Mouse (Mus musculus) midbrain, embryonic 12.5 days (tissue): ENCODE results near the gene En2. TPM values are rescaled to one million over a fixed set of nuclear protein-coding genes. Genes with fewer than 3 reads are reported as not detected.

Source experiments
- ATAC-seq: fragments of 200-750 bp; cut with Nextera tagmentation; 2 replicates; pipeline ENCODE4 v1.8.0; 2017; ENCODE audit warnings: low read depth, moderate TSS enrichment, moderate library complexity; ENCODE audit not compliant: low FRiP score
- H3K27ac ChIP-seq: fragments of 300-500 bp; sonication (generic); replicated peaks from 2 replicates; pipeline ENCODE4 v1.5.1; 2016; ENCODE audit warnings: mild to moderate bottlenecking
- H3K27me3 ChIP-seq: fragments of 300-500 bp; sonication (generic); 2 replicates; pipeline ENCODE4 v1.6.1; 2016; ENCODE audit warnings: mild to moderate bottlenecking
- H3K36me3 ChIP-seq: fragments of 300-500 bp; sonication (generic); 2 replicates; pipeline ENCODE4 v1.6.1; 2016
- H3K4me1 ChIP-seq: fragments of 300-500 bp; sonication (generic); 2 replicates; pipeline ENCODE4 v1.6.1; 2016
- H3K4me2 ChIP-seq: fragments of 300-500 bp; sonication (generic); replicated peaks from 2 replicates; pipeline ENCODE4 v1.6.1; 2016; ENCODE audit warnings: mild to moderate bottlenecking, moderate library complexity
- H3K4me3 ChIP-seq: fragments of 300-500 bp; sonication (generic); 2 replicates; pipeline ENCODE4 v1.5.1; 2016; ENCODE audit warnings: mild to moderate bottlenecking
- H3K9ac ChIP-seq: fragments of 300-500 bp; sonication (generic); replicated peaks from 2 replicates; pipeline ENCODE4 v1.6.1; 2016; ENCODE audit warnings: mild to moderate bottlenecking, moderate library complexity
- H3K9me3 ChIP-seq: fragments of 300-500 bp; sonication (generic); 2 replicates; pipeline ENCODE4 v1.6.1; 2016; ENCODE audit warnings: mild to moderate bottlenecking
- WGBS: fragments of 180-500 bp; shearing (Covaris S2); methylation state at CpG from one replicate; pipeline ENCODE4 v1.1.7; 2016; 5-methylcytosine and 5-hydroxymethylcytosine counted together
- polyA plus RNA-seq: library from polyadenylated mRNA; unstranded; fragments of >200 nt; fragmentation: Nextera tagmentation; extraction: Ambion mirVana; gene quantifications from 2 replicates; pipeline ENCODE4 v1.2.1, GENCODE M21; 2016

Gene En2
- polyA plus RNA-seq, 1 experiment from 2014 or later: 2.1 TPM

DNA sequence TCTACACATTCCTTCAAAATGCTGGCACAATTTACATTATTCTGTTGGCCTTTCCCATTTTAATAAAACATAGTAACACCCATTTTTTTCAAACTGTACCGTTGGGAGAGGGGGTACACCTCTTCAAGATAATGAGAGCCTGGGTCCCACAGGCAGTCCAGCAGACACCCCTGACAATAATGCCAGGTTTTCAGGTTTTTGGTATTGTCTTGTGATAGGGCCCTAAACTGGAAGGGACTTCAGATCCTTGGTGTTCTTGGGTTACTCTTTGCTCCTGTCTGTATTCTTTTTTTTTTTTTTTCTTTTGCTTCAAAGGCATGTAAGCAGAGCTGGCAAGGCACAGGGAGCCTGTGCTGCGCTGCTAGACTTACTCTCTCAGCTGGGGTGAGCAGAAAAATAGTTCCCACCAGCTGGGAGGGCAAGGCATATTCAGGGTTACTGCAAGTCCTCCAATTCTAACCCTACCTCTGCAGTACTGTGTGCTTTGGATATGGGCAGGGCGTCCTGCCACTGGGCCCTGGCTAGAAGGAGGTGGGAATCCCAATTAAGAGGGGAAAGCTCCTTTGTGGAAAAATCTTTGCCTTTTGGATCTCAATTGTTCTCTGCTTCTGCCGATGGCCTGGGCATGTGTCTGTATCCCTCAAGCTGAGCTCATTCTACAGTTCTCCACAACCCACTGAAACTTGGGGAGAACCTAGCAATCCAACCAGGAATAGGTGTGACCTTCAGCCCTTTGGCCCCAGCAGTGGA, 7.6 kb downstream of the En2 start:
- Histone ChIP-seq H3K27me3 (peaks cover 87% of the 10 kb centered on the region), H3K4me2 (peak overlapping the region; percentile 48), H3K9me3 (no peaks in the 10 kb centered on the region), H3K27ac (peak overlapping the region; percentile 91), H3K4me3 (peak overlapping the region; percentile 26; the same call in 1 of the 2 replicates), H3K4me1 (peaks cover 26% of the 10 kb centered on the region; the same call in 1 of the 2 replicates), H3K36me3 (no peaks in the 10 kb centered on the region), H3K9ac (peak overlapping the region; percentile 46; the same call in 1 of the 2 replicates)
- WGBS: 7% methylated on average over 4 of the region's 4 CpGs
- no peak for ATAC-seq

DNA sequence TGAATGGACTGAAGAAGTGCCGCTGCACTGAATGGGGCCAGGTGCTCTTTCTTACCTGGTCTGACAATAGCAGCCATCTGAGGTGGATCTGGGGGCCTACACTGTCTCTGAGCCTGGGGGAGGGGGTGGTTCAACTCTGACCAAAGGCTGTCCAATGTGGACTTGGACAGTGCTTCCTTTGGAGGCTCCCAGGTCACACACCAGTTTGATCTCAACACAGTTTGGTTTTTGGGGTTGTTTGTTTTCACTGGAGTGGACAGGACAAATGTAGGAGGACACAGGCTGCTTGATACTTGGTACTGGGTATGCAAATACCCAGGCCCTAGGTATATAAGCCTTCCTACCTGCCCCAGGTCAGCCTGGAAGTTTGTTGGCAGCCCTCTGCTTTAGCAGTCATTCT, 8.2 kb downstream of the En2 start:
- H3K4me3 ChIP-seq: peak overlapping the region; percentile 26
- H3K27ac ChIP-seq: peak overlapping the region; percentile 91
- peaks cover 90% of the 10 kb centered on the region for H3K27me3 ChIP-seq
- peaks cover 29% of the 10 kb centered on the region; the same call in 1 of the 2 replicates for H3K4me1 ChIP-seq
- 10% methylated on average over 1 of the region's 1 CpGs for WGBS
- H3K9ac ChIP-seq: peak overlapping the region; percentile 46
- no peaks in the 10 kb centered on the region for H3K36me3 ChIP-seq
- no peaks in the 10 kb centered on the region for H3K9me3 ChIP-seq
- peak overlapping the region; percentile 48 for H3K4me2 ChIP-seq
- no peak for ATAC-seq

DNA sequence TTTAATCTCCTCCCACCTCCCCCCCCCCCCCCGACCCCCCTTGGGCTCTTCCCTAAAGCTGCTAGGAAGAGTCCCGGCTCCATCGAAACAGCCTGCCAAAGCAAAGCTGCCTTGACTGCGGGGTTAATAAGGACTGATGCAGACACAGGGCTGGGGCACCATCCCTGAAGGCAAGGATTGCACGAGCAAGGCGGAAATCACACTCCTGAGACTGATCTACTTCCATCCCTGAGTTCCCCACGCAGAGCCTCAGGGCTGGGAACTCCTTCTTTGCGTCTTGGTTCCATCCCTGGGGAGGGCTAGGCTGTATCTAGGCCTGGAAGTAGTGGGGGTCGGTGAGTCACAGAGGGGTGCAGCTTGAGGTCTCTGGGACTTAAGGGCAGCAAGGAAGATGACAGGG, 8.6 kb downstream of the En2 start:
- Histone ChIP-seq H3K9me3 (no peaks in the 10 kb centered on the region), H3K4me2 (peak overlapping the region; percentile 48), H3K27ac (peak overlapping the region; percentile 91), H3K9ac (peak overlapping the region; percentile 46), H3K27me3 (peaks cover 90% of the 10 kb centered on the region), H3K4me3 (peak overlapping the region; percentile 26), H3K4me1 (peaks cover 33% of the 10 kb centered on the region; the same call in 1 of the 2 replicates), H3K36me3 (no peaks in the 10 kb centered on the region)
- ATAC-seq: no peak
- WGBS: 2% methylated on average over 9 of the region's 9 CpGs

DNA sequence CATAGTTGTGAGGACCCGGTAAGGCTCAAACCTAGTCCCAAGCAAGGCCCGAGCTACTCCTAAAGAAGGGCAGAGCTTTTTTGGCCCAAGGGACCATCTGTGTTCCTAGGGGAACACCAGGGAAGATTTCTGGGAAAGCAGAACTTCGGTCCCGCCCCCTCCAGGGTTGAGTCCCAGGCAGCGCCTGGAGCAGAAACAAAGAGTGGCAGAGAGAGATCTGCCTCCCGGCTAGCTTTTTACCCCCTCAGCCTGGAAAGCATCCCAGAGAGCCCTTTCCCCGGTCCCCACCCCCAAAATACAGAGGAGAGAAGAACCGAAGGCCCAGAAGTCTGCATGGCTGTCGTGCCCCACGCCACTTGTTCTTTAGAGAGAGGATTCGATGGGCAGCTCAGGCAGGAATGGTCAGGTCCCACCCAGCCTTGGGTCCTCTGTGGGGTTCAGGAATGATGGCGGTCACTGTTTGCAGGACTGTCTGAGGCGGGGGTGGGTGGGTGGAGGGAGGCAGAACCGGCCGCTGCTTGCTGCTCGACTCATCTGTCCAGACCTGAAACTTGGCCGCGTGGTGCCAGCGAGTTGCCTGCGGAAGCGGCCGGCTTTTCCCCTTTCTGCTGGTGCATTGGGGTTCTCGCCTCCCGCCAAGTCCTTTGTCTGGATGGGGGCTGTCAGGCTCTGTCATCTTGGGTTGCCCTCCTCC, 9.5 kb downstream of the En2 start:
- peak overlapping the region; percentile 48 for H3K4me2 ChIP-seq
- peak; percentile 5; the same call in 1 of the 2 replicates for ATAC-seq
- peaks cover 37% of the 10 kb centered on the region; the same call in 1 of the 2 replicates for H3K4me1 ChIP-seq
- H3K27me3 ChIP-seq: peaks cover 87% of the 10 kb centered on the region
- no peaks in the 10 kb centered on the region for H3K9me3 ChIP-seq
- peak overlapping the region; percentile 34 for H3K4me3 ChIP-seq
- no peaks in the 10 kb centered on the region for H3K36me3 ChIP-seq
- H3K27ac ChIP-seq: peak overlapping the region; percentile 91
- H3K9ac ChIP-seq: peak overlapping the region; percentile 59
- WGBS: 2% methylated on average over 19 of the region's 24 CpGs

DNA sequence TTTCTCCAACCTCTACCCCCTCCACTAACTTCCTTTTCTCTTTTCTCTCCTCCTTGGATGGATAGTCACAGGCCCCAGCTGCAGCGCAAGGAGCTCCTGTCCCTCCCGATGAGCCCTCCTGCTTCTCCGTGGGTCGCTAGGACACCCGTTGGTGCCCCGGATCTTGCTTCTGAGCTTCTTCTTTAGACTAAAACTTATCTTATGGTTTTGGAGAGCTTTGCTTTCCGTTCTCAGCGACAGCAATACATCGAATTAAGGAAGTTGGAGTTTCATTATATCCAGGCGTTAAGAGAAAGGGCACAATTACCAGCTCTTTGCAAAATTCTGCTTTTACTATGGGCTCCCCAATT, 10.1 kb downstream of the En2 start:
- Histone ChIP-seq H3K4me3 (peak overlapping the region; percentile 34), H3K27me3 (peaks cover 89% of the 10 kb centered on the region), H3K9me3 (no peaks in the 10 kb centered on the region), H3K4me2 (peak overlapping the region; percentile 48), H3K27ac (peak overlapping the region; percentile 91), H3K4me1 (peaks cover 40% of the 10 kb centered on the region; the same call in 1 of the 2 replicates), H3K36me3 (no peaks in the 10 kb centered on the region), H3K9ac (peak overlapping the region; percentile 59)
- under 1% methylated on average over 10 of the region's 10 CpGs for WGBS
- no peak for ATAC-seq

DNA sequence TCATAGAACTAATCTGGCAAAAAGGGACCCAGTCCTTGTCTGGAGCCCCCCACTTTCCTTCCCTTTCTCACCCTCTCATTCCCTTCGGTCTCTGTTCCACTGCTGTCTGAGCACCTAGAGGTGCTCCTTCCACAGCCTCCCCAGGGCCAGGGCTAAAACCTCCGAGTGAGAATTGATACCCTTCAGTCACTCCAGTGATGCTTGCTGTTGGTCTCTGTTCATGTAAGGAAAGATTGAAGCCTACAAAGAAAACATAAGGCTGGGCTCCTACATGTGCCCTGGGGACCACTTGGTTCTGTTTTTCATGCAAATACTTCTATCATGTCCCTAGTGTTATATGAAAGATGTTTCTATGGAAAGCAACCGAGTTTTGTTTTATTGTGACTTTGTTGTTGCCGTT, 10.5 kb downstream of the En2 start:
- peaks cover 36% of the 10 kb centered on the region; the same call in 1 of the 2 replicates for H3K4me1 ChIP-seq
- 3% methylated on average over 4 of the region's 4 CpGs for WGBS

DNA sequence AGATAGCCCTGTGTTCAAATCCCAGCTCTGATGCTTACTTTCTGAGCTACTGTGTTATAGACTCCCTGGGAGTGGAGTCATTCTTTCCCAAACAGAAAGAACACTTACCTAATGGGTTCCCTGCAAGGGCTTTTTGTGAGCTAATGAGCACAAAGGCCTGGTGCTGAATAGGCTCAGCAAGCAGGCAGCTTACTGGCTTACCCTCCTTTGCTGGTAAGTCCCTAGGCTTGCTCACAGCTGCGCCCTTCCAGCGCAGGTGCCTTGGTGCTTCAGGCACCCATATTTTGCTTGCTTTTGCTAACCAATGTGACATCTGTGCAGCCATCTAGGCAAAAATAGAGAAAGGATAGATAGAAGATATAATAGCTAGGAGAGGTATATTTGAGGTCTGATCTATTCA, 11.1 kb downstream of the En2 start:
- H3K4me3 ChIP-seq: no peak overlapping the region
- H3K9ac ChIP-seq: no peak overlapping the region
- H3K4me1 ChIP-seq: peaks cover 35% of the 10 kb centered on the region; the same call in 1 of the 2 replicates
- 2% methylated on average over 2 of the region's 2 CpGs for WGBS
- H3K4me2 ChIP-seq: no peak overlapping the region
- H3K36me3 ChIP-seq: no peaks in the 10 kb centered on the region
- no peaks in the 10 kb centered on the region for H3K9me3 ChIP-seq
- peak; percentile 40 for ATAC-seq
- H3K27me3 ChIP-seq: peaks cover 92% of the 10 kb centered on the region
- peak overlapping the region; percentile 91 for H3K27ac ChIP-seq

More for the DNA sequence above, 10.5 kb downstream of the En2 start:
- no peak for ATAC-seq
- peak overlapping the region; percentile 48 for H3K4me2 ChIP-seq
- peak overlapping the region; percentile 34; the same call in 1 of the 2 replicates for H3K4me3 ChIP-seq
- H3K27ac ChIP-seq: peak overlapping the region; percentile 91
- H3K9me3 ChIP-seq: no peaks in the 10 kb centered on the region
- H3K27me3 ChIP-seq: peaks cover 90% of the 10 kb centered on the region
- no peaks in the 10 kb centered on the region for H3K36me3 ChIP-seq
- peak overlapping the region; percentile 59 for H3K9ac ChIP-seq

DNA sequence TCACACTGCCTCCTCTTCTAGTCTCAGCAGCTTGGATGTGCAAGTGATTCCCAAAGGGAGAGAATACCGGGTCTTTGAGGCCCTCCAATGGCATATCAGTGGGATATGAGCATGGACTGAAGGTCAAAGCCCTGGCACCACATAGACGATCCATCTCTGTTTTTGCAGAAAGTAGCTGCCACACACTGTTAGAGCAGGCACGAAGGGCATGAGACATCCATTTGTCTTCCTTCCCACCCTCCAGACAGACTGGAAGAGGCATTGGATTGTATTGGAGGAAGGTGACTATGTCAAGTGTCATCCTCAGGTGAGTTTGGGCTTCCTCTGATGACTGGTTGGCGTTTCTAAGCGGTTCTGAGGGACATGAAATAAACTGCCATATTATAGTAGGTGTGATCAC, 12.8 kb downstream of the En2 start:
- no peak overlapping the region for H3K4me3 ChIP-seq
- no peak overlapping the region for H3K9ac ChIP-seq
- H3K27me3 ChIP-seq: peaks cover 92% of the 10 kb centered on the region
- no peaks in the 10 kb centered on the region for H3K9me3 ChIP-seq
- no peak for ATAC-seq
- 18% methylated on average over 5 of the region's 5 CpGs for WGBS
- H3K36me3 ChIP-seq: no peaks in the 10 kb centered on the region
- peak overlapping the region; percentile 38; the same call in 1 of the 2 replicates for H3K4me2 ChIP-seq
- H3K27ac ChIP-seq: peak overlapping the region; percentile 7; the same call in 1 of the 2 replicates
- peaks cover 35% of the 10 kb centered on the region; the same call in 1 of the 2 replicates for H3K4me1 ChIP-seq

DNA sequence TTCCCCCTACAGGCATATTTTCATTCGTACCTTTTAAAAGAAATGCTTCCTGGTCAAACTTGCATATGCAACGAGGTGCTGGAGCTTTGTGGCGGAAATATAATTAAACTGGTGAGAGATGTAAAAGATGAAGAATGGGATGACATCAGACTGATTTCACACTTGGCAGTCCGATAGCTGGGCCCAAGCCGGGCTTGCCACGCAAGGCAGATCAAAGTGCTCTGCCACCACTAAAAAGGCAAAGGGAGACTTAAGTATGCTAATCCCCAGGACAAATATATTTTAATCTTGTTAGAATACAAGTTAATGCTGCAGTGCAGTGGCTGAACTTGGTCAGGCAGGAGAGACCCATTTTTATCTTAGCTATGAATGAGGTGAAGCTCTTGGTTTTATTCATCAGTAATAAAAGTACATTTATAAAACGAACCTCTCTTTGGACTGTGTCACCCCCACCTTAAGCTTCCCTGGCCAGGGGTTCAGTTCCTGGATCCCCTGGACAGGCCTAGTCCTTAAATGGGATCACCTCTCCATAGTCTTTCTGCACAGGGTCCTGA, 13.8 kb downstream of the En2 start:
- ATAC-seq: peak; percentile 59
- H3K4me3 ChIP-seq: no peak overlapping the region
- H3K4me2 ChIP-seq: peak overlapping the region; percentile 38
- H3K9me3 ChIP-seq: no peaks in the 10 kb centered on the region
- 2% methylated on average over 7 of the region's 7 CpGs for WGBS
- H3K9ac ChIP-seq: no peak overlapping the region
- H3K27ac ChIP-seq: peak overlapping the region; percentile 52; the same call in 1 of the 2 replicates
- H3K27me3 ChIP-seq: peaks cover 88% of the 10 kb centered on the region
- H3K36me3 ChIP-seq: no peaks in the 10 kb centered on the region
- H3K4me1 ChIP-seq: peaks cover 35% of the 10 kb centered on the region; the same call in 1 of the 2 replicates

DNA sequence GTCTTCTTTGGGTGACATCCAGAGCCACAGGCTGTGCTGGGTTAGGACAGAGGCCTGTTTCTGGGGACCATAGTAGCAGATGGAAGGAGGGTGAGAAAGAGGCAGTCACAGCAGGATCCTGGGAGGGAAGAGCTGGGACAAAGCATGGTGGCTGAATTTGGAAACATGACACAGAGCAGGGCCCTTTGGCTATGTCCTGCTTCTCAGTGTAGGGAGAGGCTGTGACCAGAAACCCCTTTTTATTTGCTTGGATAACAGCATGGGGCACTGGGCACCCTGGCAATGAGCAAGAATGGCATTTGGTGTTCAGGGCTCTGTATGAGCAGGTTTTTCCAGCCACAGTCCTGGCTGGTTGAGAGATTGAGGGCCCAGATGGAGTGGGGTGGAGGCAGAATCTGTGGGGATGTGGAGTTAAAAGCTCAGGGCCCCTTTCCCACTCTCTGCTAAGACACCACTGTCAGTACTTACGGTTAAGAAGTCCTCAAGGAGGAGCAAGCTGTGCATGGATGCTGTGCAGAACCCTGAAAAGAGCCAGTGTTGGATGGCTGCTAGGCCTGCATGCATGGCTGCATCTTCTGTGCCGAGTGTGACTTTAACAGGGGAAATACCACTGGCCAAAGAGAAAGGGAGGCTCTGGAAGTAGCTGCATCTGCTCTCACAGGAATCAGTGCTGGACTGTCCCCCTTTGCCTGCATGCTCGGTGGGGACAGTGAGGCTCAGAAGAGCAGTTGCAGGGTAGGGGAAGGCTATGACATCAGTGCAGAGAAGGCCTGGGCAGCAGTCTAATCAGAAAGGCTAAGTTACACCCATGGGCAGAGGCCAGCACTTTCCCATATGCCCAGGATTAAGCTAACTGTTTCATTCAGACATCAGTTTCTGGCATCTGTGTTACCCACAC, 26.0 kb downstream of the En2 start:
- 14% methylated on average over 3 of the region's 3 CpGs for WGBS
- H3K4me1 ChIP-seq: peaks cover 26% of the 10 kb centered on the region
- peak overlapping the region; percentile 68 for H3K27ac ChIP-seq
- H3K36me3 ChIP-seq: no peaks in the 10 kb centered on the region
- ATAC-seq: peak; percentile 45
- H3K9me3 ChIP-seq: no peaks in the 10 kb centered on the region
- H3K9ac ChIP-seq: no peak overlapping the region
- peaks cover 48% of the 10 kb centered on the region for H3K27me3 ChIP-seq
- H3K4me3 ChIP-seq: no peak overlapping the region
- peak overlapping the region; percentile 6; the same call in 1 of the 2 replicates for H3K4me2 ChIP-seq

DNA sequence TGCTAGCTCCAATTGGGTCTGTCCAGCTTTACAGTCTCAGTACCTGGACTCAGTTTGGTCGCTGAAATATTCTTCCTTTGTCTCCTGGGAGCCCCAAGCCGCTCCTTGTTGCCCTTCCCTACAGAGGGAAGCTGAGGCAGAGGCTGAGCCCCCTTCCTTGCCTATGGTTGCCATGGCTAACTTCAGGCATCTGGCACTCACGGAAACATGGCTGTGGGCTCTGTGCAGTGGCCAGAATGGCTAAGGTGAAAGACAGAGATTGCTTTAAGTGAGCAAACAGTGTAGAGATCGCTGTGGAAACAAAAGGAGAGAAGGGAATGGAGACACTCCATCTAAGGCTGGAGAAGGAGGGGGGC, 26.6 kb downstream of the En2 start:
- Histone ChIP-seq H3K9me3 (no peaks in the 10 kb centered on the region), H3K27ac (peak overlapping the region; percentile 68), H3K4me2 (peak overlapping the region; percentile 6; the same call in 1 of the 2 replicates), H3K9ac (no peak overlapping the region; the same call in 1 of the 2 replicates), H3K4me3 (no peak overlapping the region), H3K36me3 (no peaks in the 10 kb centered on the region), H3K27me3 (peaks cover 44% of the 10 kb centered on the region), H3K4me1 (peaks cover 26% of the 10 kb centered on the region)
- 10% methylated on average over 4 of the region's 4 CpGs for WGBS
- ATAC-seq: peak; percentile 35
